Mouse (Mus musculus): ENCODE measurements at regions not wholly inside any gene's neighbourhood (a gene's known extent, or its start where the extent isn't known, plus 50 kb on each side); places are given as distances from the start of the nearest gene placed in this dataset.

GRCm38 (mm10) chr7:129862966-129863365 is 271.3 kb downstream of the Wdr11 start:
- H3K4me3 ChIP-seq (ENCODE audit: insufficient read depth, low read depth, low read length): no peak overlapping the region
- WGBS: 64% methylated on average over 1 of the region's 1 CpGs
- no peaks in the 10 kb centered on the region for H3K4me1 ChIP-seq (ENCODE audit: control insufficient read depth, insufficient read depth, low read length)
- H3K27ac ChIP-seq (ENCODE audit: insufficient read depth, low read depth, low read length): no peak overlapping the region
- no peak for TF ChIP-seq CTCF (IDR thresholded peaks at IDR 0.05; ENCODE audit: insufficient read depth, low read depth, low read length)
- no peak for TF ChIP-seq POLR2A (IDR thresholded peaks at IDR 0.05; ENCODE audit: insufficient read depth, low read depth, low read length)

- 80% methylated on average over 3 of the region's 3 CpGs for WGBS
- H3K4me1 ChIP-seq (ENCODE audit: control insufficient read depth, insufficient read depth, low read length): no peaks in the 10 kb centered on the region
- TF ChIP-seq POLR2A (IDR thresholded peaks at IDR 0.05; ENCODE audit: insufficient read depth, low read depth, low read length) (no peak), CTCF (IDR thresholded peaks at IDR 0.05; ENCODE audit: insufficient read depth, low read depth, low read length) (no peak)
- no peak overlapping the region for H3K4me3 ChIP-seq (ENCODE audit: insufficient read depth, low read depth, low read length)
- H3K27ac ChIP-seq (ENCODE audit: insufficient read depth, low read depth, low read length): no peak overlapping the region
Observed at GRCm38 (mm10) chr7:129865536-129865935, 273.9 kb downstream of the Wdr11 start.

GRCm38 (mm10) chr7:129872208-129872790 is 280.6 kb downstream of the Wdr11 start:
- H3K27ac ChIP-seq (ENCODE audit: insufficient read depth, low read depth, low read length): no peak overlapping the region
- WGBS: 77% methylated on average over 11 of the region's 11 CpGs
- TF ChIP-seq POLR2A (IDR thresholded peaks at IDR 0.05; ENCODE audit: insufficient read depth, low read depth, low read length) (no peak), CTCF (IDR thresholded peaks at IDR 0.05; ENCODE audit: insufficient read depth, low read depth, low read length) (no peak)
- H3K4me1 ChIP-seq (ENCODE audit: control insufficient read depth, insufficient read depth, low read length): no peaks in the 10 kb centered on the region
- H3K4me3 ChIP-seq (ENCODE audit: insufficient read depth, low read depth, low read length): no peak overlapping the region

- WGBS: 83% methylated on average over 7 of the region's 7 CpGs
- TF ChIP-seq CTCF (IDR thresholded peaks at IDR 0.05; ENCODE audit: insufficient read depth, low read depth, low read length) (no peak), POLR2A (IDR thresholded peaks at IDR 0.05; ENCODE audit: insufficient read depth, low read depth, low read length) (no peak)
Observed at GRCm38 (mm10) chr7:129876202-129876851, 284.7 kb downstream of the Wdr11 start.

GRCm38 (mm10) chr7:129876852-129877223 is 285.2 kb downstream of the Wdr11 start:
- no peak overlapping the region for H3K4me3 ChIP-seq (ENCODE audit: insufficient read depth, low read depth, low read length)
- no peaks in the 10 kb centered on the region for H3K4me1 ChIP-seq (ENCODE audit: control insufficient read depth, insufficient read depth, low read length)
- H3K27ac ChIP-seq (ENCODE audit: insufficient read depth, low read depth, low read length): no peak overlapping the region
- TF ChIP-seq CTCF (IDR thresholded peaks at IDR 0.05; ENCODE audit: insufficient read depth, low read depth, low read length): no peak
- no peak for TF ChIP-seq POLR2A (IDR thresholded peaks at IDR 0.05; ENCODE audit: insufficient read depth, low read depth, low read length)

More at GRCm38 (mm10) chr7:129876202-129876851, 284.7 kb downstream of the Wdr11 start:
- no peaks in the 10 kb centered on the region for H3K4me1 ChIP-seq (ENCODE audit: control insufficient read depth, insufficient read depth, low read length)
- no peak overlapping the region for H3K27ac ChIP-seq (ENCODE audit: insufficient read depth, low read depth, low read length)
- no peak overlapping the region for H3K4me3 ChIP-seq (ENCODE audit: insufficient read depth, low read depth, low read length)

GRCm38 (mm10) chr7:129896291-129896690 is 304.6 kb downstream of the Wdr11 start:
- TF ChIP-seq POLR2A (IDR thresholded peaks at IDR 0.05; ENCODE audit: insufficient read depth, low read depth, low read length): no peak
- no peak for TF ChIP-seq CTCF (IDR thresholded peaks at IDR 0.05; ENCODE audit: insufficient read depth, low read depth, low read length)
- Histone ChIP-seq H3K4me3 (ENCODE audit: insufficient read depth, low read depth, low read length) (no peak overlapping the region), H3K4me1 (ENCODE audit: control insufficient read depth, insufficient read depth, low read length) (peaks cover 15% of the 10 kb centered on the region; the same call in 1 of the 2 replicates), H3K27ac (ENCODE audit: insufficient read depth, low read depth, low read length) (peak overlapping the region; percentile 64; the same call in 1 of the 2 replicates)
- 37% methylated on average over 7 of the region's 7 CpGs for WGBS

- Histone ChIP-seq H3K4me1 (ENCODE audit: control insufficient read depth, insufficient read depth, low read length) (peaks cover 17% of the 10 kb centered on the region), H3K27ac (ENCODE audit: insufficient read depth, low read depth, low read length) (no peak overlapping the region), H3K4me3 (ENCODE audit: insufficient read depth, low read depth, low read length) (no peak overlapping the region)
- TF ChIP-seq POLR2A (IDR thresholded peaks at IDR 0.05; ENCODE audit: insufficient read depth, low read depth, low read length) (no peak), CTCF (IDR thresholded peaks at IDR 0.05; ENCODE audit: insufficient read depth, low read depth, low read length) (no peak)
- 74% methylated on average over 3 of the region's 3 CpGs for WGBS
Observed at GRCm38 (mm10) chr7:129897511-129897910, 305.8 kb downstream of the Wdr11 start.

- 67% methylated on average over 4 of the region's 4 CpGs for WGBS
- H3K27ac ChIP-seq (ENCODE audit: insufficient read depth, low read depth, low read length): peak overlapping the region; percentile 66; the same call in 1 of the 2 replicates
Observed at GRCm38 (mm10) chr7:129902256-129902655, 310.6 kb downstream of the Wdr11 start.

GRCm38 (mm10) chr7:129903126-129903525 is 311.5 kb downstream of the Wdr11 start:
- H3K4me1 ChIP-seq (ENCODE audit: control insufficient read depth, insufficient read depth, low read length): peaks cover 5% of the 10 kb centered on the region
- whole genome bisulfite sequencing: 18% methylated on average over 5 of the region's 5 CpGs
- no peak overlapping the region for H3K4me3 ChIP-seq (ENCODE audit: insufficient read depth, low read depth, low read length)
- no peak for TF ChIP-seq CTCF (IDR thresholded peaks at IDR 0.05; ENCODE audit: insufficient read depth, low read depth, low read length)
- no peak for TF ChIP-seq POLR2A (IDR thresholded peaks at IDR 0.05; ENCODE audit: insufficient read depth, low read depth, low read length)
- H3K27ac ChIP-seq (ENCODE audit: insufficient read depth, low read depth, low read length): no peak overlapping the region

More at GRCm38 (mm10) chr7:129902256-129902655, 310.6 kb downstream of the Wdr11 start:
- Histone ChIP-seq H3K4me3 (ENCODE audit: insufficient read depth, low read depth, low read length) (no peak overlapping the region), H3K4me1 (ENCODE audit: control insufficient read depth, insufficient read depth, low read length) (peaks cover 9% of the 10 kb centered on the region)
- TF ChIP-seq POLR2A (IDR thresholded peaks at IDR 0.05; ENCODE audit: insufficient read depth, low read depth, low read length) (no peak), CTCF (IDR thresholded peaks at IDR 0.05; ENCODE audit: insufficient read depth, low read depth, low read length) (no peak)

All from olfactory bulb, adult 2 months (tissue).